Mouse (Mus musculus): ENCODE results near the gene B4galt3. TPM values are rescaled to one million over a fixed set of nuclear protein-coding genes. Genes with fewer than 3 reads are reported as not detected.

B4galt3 gene
- 4.8 and 6.4 TPM in 2 replicates for total RNA-seq (2014; rRNA removed)
- 16.1 and 23.9 TPM in 2 replicates for polyA plus RNA-seq (2012; rRNA removed)

DNA sequence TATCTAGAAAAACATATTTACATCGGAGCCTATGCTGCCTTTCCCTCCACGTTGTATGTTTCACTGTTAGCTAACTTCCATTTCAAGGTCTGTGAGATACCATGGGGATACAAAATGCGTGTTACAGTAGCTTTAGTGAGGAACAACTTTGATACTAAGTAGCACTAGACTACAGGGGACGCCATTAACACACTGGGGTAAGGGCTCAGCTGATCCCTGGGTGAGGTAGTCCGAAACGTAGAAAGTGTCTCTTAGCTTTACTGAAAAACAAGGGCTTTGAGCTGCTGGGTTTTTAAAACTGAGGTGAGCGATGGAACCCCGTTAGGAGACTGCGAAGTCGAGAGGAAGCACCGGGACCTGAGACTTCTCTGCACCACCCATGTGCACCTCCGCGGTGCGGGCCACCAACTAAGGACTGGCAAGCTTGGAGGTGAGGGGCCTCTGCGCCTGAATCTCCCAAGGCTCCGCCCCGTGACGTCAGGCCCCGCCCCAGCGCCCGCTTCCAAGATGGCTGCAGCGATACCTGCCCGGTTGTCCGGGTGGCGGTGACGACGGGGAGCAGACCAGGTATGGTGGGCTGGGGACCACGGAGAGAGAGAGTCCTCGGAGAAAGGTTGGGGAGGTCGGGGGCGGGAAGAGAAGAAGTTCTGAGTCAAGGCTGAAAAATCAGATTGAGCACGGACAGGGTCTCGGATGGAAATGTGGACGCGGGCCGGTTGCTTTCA lies at the start of gene B4galt3:
B4galt3 (plus strand) TSS at position 481 of the 725 bp plus-strand sequence.
- H3K36me3 ChIP-seq (ENCODE audit: control insufficient read depth, insufficient read depth, low read length): peaks cover 7% of the 10 kb centered on the region; the same call in 1 of the 2 replicates
- peak within 1 kb of the TSS; percentile 81 for H3K9ac ChIP-seq (ENCODE audit: low read depth, low read length)
- DNase-seq (ENCODE audit: extremely low read depth, low read depth, low spot score): peak; percentile 65
- WGBS: 6% methylated on average over 36 of the region's 36 CpGs
- H3K79me2 ChIP-seq (ENCODE audit: control insufficient read depth, insufficient read depth, low read length): no peaks in the 10 kb centered on the region
- H3K4me1 ChIP-seq (ENCODE audit: control insufficient read depth, insufficient read depth, low read length): peaks cover 5% of the 10 kb centered on the region; the same call in 1 of the 2 replicates
- H3K27ac ChIP-seq (replicated peaks; ENCODE audit: insufficient read depth, low read depth, low read length): peak within 1 kb of the TSS; percentile 49
- no peaks in the 10 kb centered on the region for H3K27me3 ChIP-seq (ENCODE audit: control insufficient read depth, insufficient read depth, low read length)
- H3K4me3 ChIP-seq (ENCODE audit: insufficient read depth, low read depth, low read length): peak within 1 kb of the TSS; percentile 91
- TF ChIP-seq CTCF (IDR thresholded peaks at IDR 0.05; ENCODE audit: low read depth, low read length): no peak
- peak; percentile 96 for TF ChIP-seq POLR2A (IDR thresholded peaks at IDR 0.05; ENCODE audit: extremely low read depth, insufficient read depth, low read length)

DNA sequence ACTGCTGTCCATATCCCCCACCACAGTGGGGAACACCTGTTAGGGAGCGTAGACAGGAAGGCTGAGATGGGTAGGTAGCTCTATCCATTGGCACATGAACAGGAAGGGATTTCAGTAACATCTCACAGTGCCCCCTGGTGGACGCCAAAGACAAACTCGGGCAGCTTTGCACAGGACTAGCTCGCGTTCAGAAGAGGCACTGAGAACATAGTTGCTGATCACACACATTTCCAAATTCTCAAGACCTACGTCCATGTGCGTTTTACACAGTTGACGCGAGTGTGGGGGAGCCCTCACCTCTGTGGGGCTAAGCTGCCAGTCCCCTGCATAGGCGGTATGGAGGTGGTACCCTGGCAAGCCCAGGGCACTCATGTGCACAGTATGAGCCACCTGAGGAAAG lies 49.3 kb upstream of the B4galt3 start:
- peak overlapping the region; percentile 66 for H3K9ac ChIP-seq (ENCODE audit: low read depth, low read length)
- H3K4me3 ChIP-seq (ENCODE audit: insufficient read depth, low read depth, low read length): peak overlapping the region; percentile 7; the same call in 1 of the 2 replicates
- H3K79me2 ChIP-seq (ENCODE audit: control insufficient read depth, insufficient read depth, low read length): no peaks in the 10 kb centered on the region
- 2% methylated on average over 10 of the region's 10 CpGs for WGBS
- DNase-seq (ENCODE audit: extremely low read depth, low read depth, low spot score): peak; percentile 88
- TF ChIP-seq CTCF (IDR thresholded peaks at IDR 0.05; ENCODE audit: low read depth, low read length): peak; percentile 88
- 0 out of 2 replicates have a peak, but pooled peaks have one; percentile 19 for TF ChIP-seq POLR2A (IDR thresholded peaks at IDR 0.05; ENCODE audit: extremely low read depth, insufficient read depth, low read length)
- peak overlapping the region; percentile 55 for H3K27ac ChIP-seq (replicated peaks; ENCODE audit: insufficient read depth, low read depth, low read length)
- H3K4me1 ChIP-seq (ENCODE audit: control insufficient read depth, insufficient read depth, low read length): peaks cover 13% of the 10 kb centered on the region
- peaks cover 39% of the 10 kb centered on the region for H3K36me3 ChIP-seq (ENCODE audit: control insufficient read depth, insufficient read depth, low read length)
- H3K27me3 ChIP-seq (ENCODE audit: control insufficient read depth, insufficient read depth, low read length): no peaks in the 10 kb centered on the region

DNA sequence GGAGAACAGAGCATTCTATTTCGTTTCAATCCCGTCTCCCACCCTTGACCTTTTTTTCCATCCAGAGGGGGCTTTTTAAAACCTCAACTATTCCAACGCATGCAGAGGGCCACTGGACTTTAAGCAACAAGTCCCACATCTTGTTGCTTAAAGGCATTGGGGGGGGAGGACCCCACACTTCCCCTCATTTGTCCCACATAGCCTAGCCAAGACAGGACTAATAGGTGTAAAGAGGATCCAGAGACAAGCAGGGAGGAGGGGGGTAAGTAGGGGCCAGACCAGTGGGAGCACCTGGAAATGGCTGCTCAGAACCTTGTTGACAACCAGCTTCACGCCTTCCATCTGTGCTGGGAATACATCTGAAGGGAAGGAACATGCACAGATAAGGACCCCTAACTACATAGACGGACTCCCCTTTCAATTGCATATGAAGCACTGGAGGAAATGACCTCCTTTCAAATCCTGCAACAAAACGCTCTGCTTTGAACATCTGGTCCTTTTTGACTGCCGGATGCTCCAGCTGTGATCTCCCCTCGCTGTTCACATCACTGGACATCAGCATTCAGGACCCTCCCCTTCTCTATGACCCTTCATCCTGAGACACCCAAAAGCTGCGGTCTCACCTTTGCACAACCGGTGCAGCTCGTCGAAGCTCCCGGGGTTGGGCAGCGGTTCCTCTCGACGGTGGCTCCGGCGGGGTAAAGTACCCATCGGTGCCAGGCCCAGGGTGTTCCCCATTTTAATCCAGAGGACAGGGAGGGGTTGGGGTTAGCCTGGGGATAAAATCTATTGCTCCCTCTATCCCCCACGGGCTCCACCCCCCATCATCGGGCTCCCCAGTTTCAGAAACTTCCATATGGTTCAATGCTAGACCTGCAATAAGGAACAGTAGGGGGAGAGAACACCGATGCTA lies 48.6 kb upstream of the B4galt3 start:
- H3K36me3 ChIP-seq (ENCODE audit: control insufficient read depth, insufficient read depth, low read length): peaks cover 38% of the 10 kb centered on the region
- H3K4me3 ChIP-seq (ENCODE audit: insufficient read depth, low read depth, low read length): peak overlapping the region; percentile 58
- H3K4me1 ChIP-seq (ENCODE audit: control insufficient read depth, insufficient read depth, low read length): peaks cover 13% of the 10 kb centered on the region
- H3K27ac ChIP-seq (replicated peaks; ENCODE audit: insufficient read depth, low read depth, low read length): peak overlapping the region; percentile 55
- WGBS: 2% methylated on average over 22 of the region's 22 CpGs
- H3K79me2 ChIP-seq (ENCODE audit: control insufficient read depth, insufficient read depth, low read length): no peaks in the 10 kb centered on the region
- H3K27me3 ChIP-seq (ENCODE audit: control insufficient read depth, insufficient read depth, low read length): no peaks in the 10 kb centered on the region
- peak; percentile 70 for DNase-seq (ENCODE audit: extremely low read depth, low read depth, low spot score)
- peak; percentile 42; the same call in 1 of the 2 replicates for TF ChIP-seq POLR2A (IDR thresholded peaks at IDR 0.05; ENCODE audit: extremely low read depth, insufficient read depth, low read length)
- no peak for TF ChIP-seq CTCF (IDR thresholded peaks at IDR 0.05; ENCODE audit: low read depth, low read length)
- H3K9ac ChIP-seq (ENCODE audit: low read depth, low read length): peak overlapping the region; percentile 66

DNA sequence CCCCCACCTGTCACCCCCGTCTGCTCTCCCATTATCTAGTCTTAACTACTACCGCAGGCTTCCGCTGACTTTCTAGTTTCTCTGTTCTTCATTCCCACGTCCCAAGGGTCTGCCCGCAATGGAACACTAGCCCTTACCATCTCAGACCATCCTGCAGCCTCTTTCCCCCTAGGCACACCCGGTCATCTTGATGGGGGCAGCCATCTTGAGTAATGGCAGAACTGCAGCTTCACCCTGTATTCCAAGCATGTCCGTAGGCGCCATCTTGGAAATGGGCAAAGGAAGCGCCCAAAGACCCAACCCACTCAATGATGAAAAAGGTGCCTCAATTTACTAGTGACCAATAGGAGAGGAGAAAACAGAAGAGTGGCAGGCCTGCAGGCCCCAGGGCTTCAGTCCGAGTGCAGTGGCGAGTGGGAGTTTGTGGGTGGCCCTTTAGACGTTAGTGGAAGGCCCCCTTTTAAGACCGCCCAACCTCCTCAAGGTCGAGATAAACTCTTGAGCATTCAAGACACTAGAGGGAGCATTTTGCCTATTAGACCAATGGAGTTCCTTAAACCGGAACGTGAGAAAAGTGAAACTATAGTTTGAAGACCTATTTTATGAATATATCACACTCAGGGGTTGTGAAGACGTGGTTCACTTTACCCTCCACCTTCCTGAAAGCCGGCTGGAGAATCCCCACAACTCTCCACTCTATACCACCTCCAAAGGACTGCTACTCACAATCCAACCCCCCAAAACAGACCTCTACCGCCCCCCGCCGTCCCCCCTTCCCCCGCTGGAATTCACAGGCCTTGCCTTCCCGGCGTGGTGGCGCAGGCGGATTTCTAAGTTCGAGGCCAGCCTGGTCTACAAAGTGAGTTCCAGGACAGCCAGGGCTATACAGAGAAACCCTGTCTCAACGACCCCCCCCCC lies 47.6 kb upstream of the B4galt3 start, which contains the start of gene Tomm40l:
Tomm40l (minus strand) TSS at position 277 of the 918 bp plus-strand sequence.
- Histone ChIP-seq H3K27me3 (ENCODE audit: control insufficient read depth, insufficient read depth, low read length) (no peaks in the 10 kb centered on the region), H3K4me3 (ENCODE audit: insufficient read depth, low read depth, low read length) (peak within 1 kb of the TSS; percentile 58), H3K79me2 (ENCODE audit: control insufficient read depth, insufficient read depth, low read length) (no peaks in the 10 kb centered on the region), H3K36me3 (ENCODE audit: control insufficient read depth, insufficient read depth, low read length) (peaks cover 29% of the 10 kb centered on the region), H3K4me1 (ENCODE audit: control insufficient read depth, insufficient read depth, low read length) (peaks cover 11% of the 10 kb centered on the region), H3K9ac (ENCODE audit: low read depth, low read length) (peak within 1 kb of the TSS; percentile 59), H3K27ac (replicated peaks; ENCODE audit: insufficient read depth, low read depth, low read length) (peak within 1 kb of the TSS; percentile 74)
- TF ChIP-seq POLR2A (IDR thresholded peaks at IDR 0.05; ENCODE audit: extremely low read depth, insufficient read depth, low read length) (peak; percentile 11; the same call in 1 of the 2 replicates), CTCF (IDR thresholded peaks at IDR 0.05; ENCODE audit: low read depth, low read length) (0 out of 2 replicates have a peak, but pooled peaks have one; percentile 22)
- 3% methylated on average over 28 of the region's 28 CpGs for WGBS
- peak; percentile 97 for DNase-seq (ENCODE audit: extremely low read depth, low read depth, low spot score)

DNA sequence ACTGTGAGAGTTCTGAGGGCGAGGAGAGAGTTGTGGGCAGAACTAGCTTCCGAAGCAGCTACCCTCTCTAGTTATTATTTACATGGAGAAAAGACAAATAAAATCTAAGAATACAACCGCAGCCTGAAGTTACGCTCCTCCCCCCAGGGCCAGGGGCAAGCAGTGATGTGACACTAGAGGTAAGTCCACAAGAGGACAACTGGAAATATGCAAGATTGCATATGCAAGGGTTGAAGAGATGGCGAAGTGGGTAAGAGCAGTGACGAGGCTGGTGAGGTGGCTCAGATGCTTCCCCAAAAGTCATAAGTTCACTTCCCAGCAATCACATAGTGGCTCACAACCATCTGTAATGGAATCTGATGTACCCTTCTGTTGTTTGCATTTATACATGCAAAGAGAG lies 47.0 kb upstream of the B4galt3 start:
- Histone ChIP-seq H3K4me1 (ENCODE audit: control insufficient read depth, insufficient read depth, low read length) (peaks cover 11% of the 10 kb centered on the region), H3K9ac (ENCODE audit: low read depth, low read length) (peak overlapping the region; percentile 52), H3K27me3 (ENCODE audit: control insufficient read depth, insufficient read depth, low read length) (no peaks in the 10 kb centered on the region), H3K36me3 (ENCODE audit: control insufficient read depth, insufficient read depth, low read length) (peaks cover 22% of the 10 kb centered on the region), H3K79me2 (ENCODE audit: control insufficient read depth, insufficient read depth, low read length) (no peaks in the 10 kb centered on the region), H3K27ac (replicated peaks; ENCODE audit: insufficient read depth, low read depth, low read length) (peak overlapping the region; percentile 74), H3K4me3 (ENCODE audit: insufficient read depth, low read depth, low read length) (no peak overlapping the region)
- TF ChIP-seq CTCF (IDR thresholded peaks at IDR 0.05; ENCODE audit: low read depth, low read length) (no peak), POLR2A (IDR thresholded peaks at IDR 0.05; ENCODE audit: extremely low read depth, insufficient read depth, low read length) (no peak)
- DNase-seq (ENCODE audit: extremely low read depth, low read depth, low spot score): peak; percentile 66
- WGBS: 24% methylated on average over 6 of the region's 6 CpGs

Measured in liver, adult 2 months (tissue).